Mouse (Mus musculus): ENCODE results near the gene Fbxl13. TPM values are rescaled to one million over a fixed set of nuclear protein-coding genes. Genes with fewer than 3 reads are reported as not detected.

Gene Fbxl13
- polyA plus RNA-seq, 1 experiment from 2014 or later: 0.07 TPM

DNA sequence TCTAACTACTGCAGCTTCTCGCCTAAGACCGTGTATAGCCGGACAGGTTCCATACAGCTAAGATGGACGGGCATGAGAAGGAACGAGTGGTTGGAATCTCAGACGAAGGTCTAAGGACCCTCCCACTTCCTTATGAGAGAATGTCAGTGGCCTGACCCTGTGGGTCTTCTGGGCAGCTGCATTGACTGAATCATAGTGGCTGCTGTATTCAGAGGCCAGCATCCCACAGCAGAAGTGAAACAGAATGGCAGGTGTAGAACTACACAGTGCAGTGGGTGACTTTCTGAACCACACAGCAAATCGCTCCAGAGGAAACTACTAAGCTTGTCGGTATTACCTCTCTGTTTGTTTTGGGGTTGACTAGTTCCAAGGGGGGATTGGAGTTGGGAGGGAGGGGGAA, 140.3 kb downstream of the Fbxl13 start:
- H3K9ac ChIP-seq (ENCODE audit: low read depth, low read length): no peak overlapping the region
- no peaks in the 10 kb centered on the region for H3K27me3 ChIP-seq (replicated peaks; ENCODE audit: control insufficient read depth, insufficient read depth, low read length)
- H3K9me3 ChIP-seq (ENCODE audit: control insufficient read depth): no peaks in the 10 kb centered on the region
- H3K36me3 ChIP-seq (ENCODE audit: control insufficient read depth, insufficient read depth): no peaks in the 10 kb centered on the region
- 79% methylated on average over 8 of the region's 8 CpGs for WGBS
- no peak for TF ChIP-seq CTCF (IDR thresholded peaks at IDR 0.05; ENCODE audit: low read depth)
- no peak for ATAC-seq
- no peak overlapping the region for H3K27ac ChIP-seq (ENCODE audit: low read depth, low read length)
- no peak overlapping the region for H3K4me2 ChIP-seq (replicated peaks; ENCODE audit: low read depth)
- H3K4me3 ChIP-seq (ENCODE audit: low read depth, low read length): no peak overlapping the region
- H3K4me1 ChIP-seq (replicated peaks; ENCODE audit: control insufficient read depth, insufficient read depth, low read length): no peaks in the 10 kb centered on the region

DNA sequence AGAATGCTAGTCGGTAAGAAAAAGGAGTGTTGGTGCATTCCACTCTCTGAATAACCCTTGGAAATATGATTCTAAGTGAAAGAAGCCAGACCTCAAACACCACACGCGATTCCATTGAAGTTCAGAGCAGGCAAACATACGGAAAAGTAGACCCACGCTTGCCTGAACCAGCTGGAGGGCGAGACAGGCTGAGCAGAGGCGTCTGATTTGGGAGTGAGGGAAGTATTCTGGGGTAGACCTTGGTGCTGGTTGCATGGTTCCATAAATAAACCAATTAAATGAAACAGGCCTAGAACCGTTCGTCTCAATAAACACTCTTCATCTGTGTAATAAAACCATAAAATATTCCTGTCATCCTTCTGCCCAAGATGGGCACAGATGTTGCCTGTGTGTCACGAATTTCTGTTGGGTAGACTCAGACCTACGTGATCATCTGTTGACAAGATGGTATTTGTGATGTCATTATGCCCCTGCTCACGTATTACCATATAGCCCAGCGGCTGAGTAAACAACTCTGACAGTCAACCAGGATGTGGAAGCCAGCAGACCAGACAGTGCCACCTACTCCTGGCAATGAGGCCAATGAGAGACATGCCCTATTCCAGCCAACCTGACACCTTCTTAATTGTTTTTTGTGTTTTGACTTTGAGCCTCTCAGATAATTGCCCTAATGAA, 142.4 kb downstream of the Fbxl13 start:
- no peak overlapping the region for H3K4me2 ChIP-seq (replicated peaks; ENCODE audit: low read depth)
- 62% methylated on average over 13 of the region's 13 CpGs for WGBS
- no peak for TF ChIP-seq CTCF (IDR thresholded peaks at IDR 0.05; ENCODE audit: low read depth)
- no peaks in the 10 kb centered on the region for H3K36me3 ChIP-seq (ENCODE audit: control insufficient read depth, insufficient read depth)
- no peak for ATAC-seq
- no peaks in the 10 kb centered on the region for H3K27me3 ChIP-seq (replicated peaks; ENCODE audit: control insufficient read depth, insufficient read depth, low read length)
- no peak overlapping the region for H3K4me3 ChIP-seq (ENCODE audit: low read depth, low read length)
- H3K27ac ChIP-seq (ENCODE audit: low read depth, low read length): no peak overlapping the region
- H3K4me1 ChIP-seq (replicated peaks; ENCODE audit: control insufficient read depth, insufficient read depth, low read length): no peaks in the 10 kb centered on the region
- H3K9ac ChIP-seq (ENCODE audit: low read depth, low read length): no peak overlapping the region
- H3K9me3 ChIP-seq (ENCODE audit: control insufficient read depth): no peaks in the 10 kb centered on the region

DNA sequence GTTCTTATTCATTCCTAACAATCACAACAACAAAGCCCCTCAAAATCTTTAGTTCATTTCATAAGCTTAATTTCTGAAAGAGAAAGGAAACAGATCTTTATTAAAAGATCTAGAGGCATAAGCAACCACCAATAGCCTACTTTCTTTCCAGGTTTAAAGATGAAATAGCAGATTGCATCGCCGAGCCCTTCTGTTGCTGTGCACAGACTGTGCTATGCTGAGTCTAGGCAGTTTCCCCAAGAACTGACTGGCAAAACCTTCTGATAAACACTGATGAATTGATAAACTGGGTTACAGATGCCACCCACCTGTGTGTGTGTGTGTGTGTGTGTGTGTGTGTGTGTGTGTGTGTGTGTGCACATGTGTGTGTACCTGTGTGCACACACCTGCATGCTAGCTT, 144.5 kb downstream of the Fbxl13 start:
- no peak for ATAC-seq
- 70% methylated on average over 2 of the region's 2 CpGs for WGBS
- Histone ChIP-seq H3K36me3 (ENCODE audit: control insufficient read depth, insufficient read depth) (no peaks in the 10 kb centered on the region), H3K4me1 (replicated peaks; ENCODE audit: control insufficient read depth, insufficient read depth, low read length) (no peaks in the 10 kb centered on the region), H3K9me3 (ENCODE audit: control insufficient read depth) (no peaks in the 10 kb centered on the region), H3K27ac (ENCODE audit: low read depth, low read length) (no peak overlapping the region), H3K9ac (ENCODE audit: low read depth, low read length) (no peak overlapping the region), H3K4me3 (ENCODE audit: low read depth, low read length) (no peak overlapping the region), H3K27me3 (replicated peaks; ENCODE audit: control insufficient read depth, insufficient read depth, low read length) (no peaks in the 10 kb centered on the region), H3K4me2 (replicated peaks; ENCODE audit: low read depth) (no peak overlapping the region)
- no peak for TF ChIP-seq CTCF (IDR thresholded peaks at IDR 0.05; ENCODE audit: low read depth)

DNA sequence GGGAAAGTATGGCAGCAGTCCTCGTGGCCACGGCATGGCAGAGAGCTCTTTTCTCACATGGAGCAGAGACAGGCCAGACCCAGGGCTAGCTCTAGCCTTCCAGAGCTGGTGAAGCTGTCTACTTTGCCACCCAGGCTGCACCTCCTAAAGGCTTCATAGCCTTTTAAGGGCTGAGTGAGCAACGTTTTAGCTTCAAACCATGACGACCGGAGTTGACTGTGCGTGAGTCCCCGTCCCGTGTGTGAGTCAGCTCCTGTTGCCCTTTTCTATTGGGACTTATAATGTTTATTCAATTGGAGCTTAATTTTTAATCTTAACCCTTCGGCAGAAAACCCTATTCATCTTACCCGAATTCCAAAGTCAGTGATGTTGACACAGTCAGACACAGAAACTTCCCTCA, 145.3 kb downstream of the Fbxl13 start:
- WGBS: 58% methylated on average over 10 of the region's 10 CpGs
- Histone ChIP-seq H3K27me3 (replicated peaks; ENCODE audit: control insufficient read depth, insufficient read depth, low read length) (no peaks in the 10 kb centered on the region), H3K4me1 (replicated peaks; ENCODE audit: control insufficient read depth, insufficient read depth, low read length) (no peaks in the 10 kb centered on the region), H3K4me2 (replicated peaks; ENCODE audit: low read depth) (no peak overlapping the region), H3K4me3 (ENCODE audit: low read depth, low read length) (no peak overlapping the region), H3K27ac (ENCODE audit: low read depth, low read length) (no peak overlapping the region), H3K9me3 (ENCODE audit: control insufficient read depth) (no peaks in the 10 kb centered on the region), H3K36me3 (ENCODE audit: control insufficient read depth, insufficient read depth) (no peaks in the 10 kb centered on the region), H3K9ac (ENCODE audit: low read depth, low read length) (no peak overlapping the region)
- no peak for TF ChIP-seq CTCF (IDR thresholded peaks at IDR 0.05; ENCODE audit: low read depth)
- ATAC-seq: no peak

DNA sequence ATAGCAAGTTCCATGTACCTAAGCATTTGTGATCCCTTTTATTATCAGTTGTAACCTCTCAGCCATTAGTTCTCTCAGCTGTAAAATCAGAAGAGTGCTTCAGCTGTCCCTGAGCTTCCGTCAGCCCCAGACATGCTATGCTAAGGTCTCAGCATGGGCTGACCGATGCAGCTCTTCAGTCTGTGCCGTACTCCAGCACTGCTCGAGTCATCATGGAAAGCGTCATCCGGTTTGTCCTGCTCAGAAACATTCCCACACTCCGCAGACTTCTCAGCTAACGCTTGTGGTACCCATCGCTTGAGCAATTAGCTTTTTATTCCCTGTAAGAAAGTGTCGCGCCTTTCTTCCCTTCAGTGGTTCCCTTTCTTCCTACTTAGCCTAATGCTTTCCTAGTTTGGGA, 146.5 kb downstream of the Fbxl13 start:
- no peak for ATAC-seq

DNA sequence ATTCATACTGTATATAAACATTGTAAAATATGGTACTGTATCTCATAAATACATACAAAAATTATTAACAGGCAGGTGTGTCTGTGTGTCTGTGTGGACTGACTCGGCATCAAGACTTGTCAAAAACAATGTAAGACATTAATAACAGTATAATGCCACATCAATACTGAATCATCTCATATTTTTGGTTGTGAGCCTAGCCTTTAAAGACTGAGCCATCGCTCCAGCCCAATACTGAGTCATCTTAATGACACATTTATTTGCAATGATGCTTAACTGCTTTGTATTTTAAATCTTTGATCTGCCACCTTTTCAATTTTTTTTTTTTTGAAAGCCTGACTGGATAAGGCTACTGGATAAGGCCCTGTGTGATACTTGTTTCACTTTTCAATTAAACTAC, 146.9 kb downstream of the Fbxl13 start:
- Histone ChIP-seq H3K4me2 (replicated peaks; ENCODE audit: low read depth) (no peak overlapping the region), H3K9me3 (ENCODE audit: control insufficient read depth) (no peaks in the 10 kb centered on the region), H3K4me3 (ENCODE audit: low read depth, low read length) (no peak overlapping the region), H3K36me3 (ENCODE audit: control insufficient read depth, insufficient read depth) (no peaks in the 10 kb centered on the region), H3K27ac (ENCODE audit: low read depth, low read length) (no peak overlapping the region), H3K4me1 (replicated peaks; ENCODE audit: control insufficient read depth, insufficient read depth, low read length) (no peaks in the 10 kb centered on the region), H3K9ac (ENCODE audit: low read depth, low read length) (no peak overlapping the region), H3K27me3 (replicated peaks; ENCODE audit: control insufficient read depth, insufficient read depth, low read length) (no peaks in the 10 kb centered on the region)
- no peak for TF ChIP-seq CTCF (IDR thresholded peaks at IDR 0.05; ENCODE audit: low read depth)
- 80% methylated on average over 2 of the region's 2 CpGs for WGBS
- no peak for ATAC-seq

More for the DNA sequence above, 146.5 kb downstream of the Fbxl13 start:
- Histone ChIP-seq H3K27ac (ENCODE audit: low read depth, low read length) (no peak overlapping the region), H3K4me1 (replicated peaks; ENCODE audit: control insufficient read depth, insufficient read depth, low read length) (no peaks in the 10 kb centered on the region), H3K4me2 (replicated peaks; ENCODE audit: low read depth) (no peak overlapping the region), H3K4me3 (ENCODE audit: low read depth, low read length) (no peak overlapping the region), H3K36me3 (ENCODE audit: control insufficient read depth, insufficient read depth) (no peaks in the 10 kb centered on the region), H3K9ac (ENCODE audit: low read depth, low read length) (no peak overlapping the region), H3K9me3 (ENCODE audit: control insufficient read depth) (no peaks in the 10 kb centered on the region), H3K27me3 (replicated peaks; ENCODE audit: control insufficient read depth, insufficient read depth, low read length) (no peaks in the 10 kb centered on the region)
- 84% methylated on average over 11 of the region's 11 CpGs for WGBS
- no peak for TF ChIP-seq CTCF (IDR thresholded peaks at IDR 0.05; ENCODE audit: low read depth)

DNA sequence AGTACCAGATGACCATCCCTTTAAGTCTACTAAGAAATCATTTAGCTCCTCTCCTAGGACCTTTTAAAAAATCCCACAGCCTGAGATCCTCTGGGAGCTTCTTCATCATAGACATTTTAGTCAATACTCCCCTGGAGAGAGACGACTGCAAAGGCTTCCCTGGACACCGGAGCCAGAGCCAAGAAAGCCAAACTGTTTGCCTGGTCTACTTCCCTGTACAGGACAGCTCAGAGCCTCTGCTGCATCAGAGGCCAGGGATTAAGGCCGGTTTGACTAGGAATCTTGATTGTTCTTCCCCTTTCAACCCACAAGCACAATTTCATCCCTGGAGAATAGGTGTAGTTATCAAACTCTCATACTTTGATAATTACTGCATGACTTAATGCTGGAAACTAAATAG, 148.6 kb downstream of the Fbxl13 start:
- Histone ChIP-seq H3K9me3 (ENCODE audit: control insufficient read depth) (no peaks in the 10 kb centered on the region), H3K4me3 (ENCODE audit: low read depth, low read length) (no peak overlapping the region), H3K27ac (ENCODE audit: low read depth, low read length) (no peak overlapping the region), H3K27me3 (replicated peaks; ENCODE audit: control insufficient read depth, insufficient read depth, low read length) (no peaks in the 10 kb centered on the region), H3K36me3 (ENCODE audit: control insufficient read depth, insufficient read depth) (no peaks in the 10 kb centered on the region), H3K9ac (ENCODE audit: low read depth, low read length) (no peak overlapping the region), H3K4me1 (replicated peaks; ENCODE audit: control insufficient read depth, insufficient read depth, low read length) (no peaks in the 10 kb centered on the region), H3K4me2 (replicated peaks; ENCODE audit: low read depth) (no peak overlapping the region)
- ATAC-seq: no peak
- TF ChIP-seq CTCF (IDR thresholded peaks at IDR 0.05; ENCODE audit: low read depth): no peak
- 61% methylated on average over 3 of the region's 3 CpGs for WGBS
